Mouse (Mus musculus) ES-E14 (cell line): ENCODE data around the gene Setd1a. TPM values are rescaled to one million over a fixed set of nuclear protein-coding genes. Genes with fewer than 3 reads are reported as not detected.

Experiments used
- DNase-seq: peaks from one replicate; pipeline ENCODE4 v3.0.0-alpha.2; 2013; ENCODE audit warnings: low read depth, low spot score
- H3K27ac ChIP-seq: 2 replicates; pipeline ENCODE4 v1.5.1; 2012; ENCODE audit warnings: low read depth, mild to moderate bottlenecking, low read length, moderate library complexity, mixed read lengths; ENCODE audit not compliant: poor library complexity, insufficient read depth, severe bottlenecking
- H3K36me3 ChIP-seq: 2 replicates; pipeline ENCODE4 v1.6.1; 2012; ENCODE audit warnings: mild to moderate bottlenecking, low read length, moderate library complexity, mixed read lengths; ENCODE audit not compliant: control insufficient read depth, poor library complexity, insufficient read depth, severe bottlenecking
- H3K4me1 ChIP-seq, 2 experiments: fragments of 150-350 bp in 1 of 2; sonication (generic) in 1 of 2; 2 replicates each; pipeline ENCODE4 v1.6.1; 2012; ENCODE audit warnings: low read length in 2 of 2, mild to moderate bottlenecking in 1 of 2, mixed read lengths in 1 of 2; ENCODE audit not compliant: control insufficient read depth in 2 of 2, insufficient read depth in 2 of 2, poor library complexity in 1 of 2
- H3K4me3 ChIP-seq, 2 experiments: fragments of 150-350 bp in 1 of 2; sonication (generic) in 1 of 2; 2 replicates each; pipeline ENCODE4 v1.5.1; 2012; ENCODE audit warnings: low read length in 2 of 2, low read depth in 1 of 2, mild to moderate bottlenecking in 1 of 2, mixed read lengths in 1 of 2; ENCODE audit not compliant: insufficient read depth in 1 of 2, poor library complexity in 1 of 2, severe bottlenecking in 1 of 2
- H3K9ac ChIP-seq: 2 replicates; pipeline ENCODE4 v1.6.1; 2012; ENCODE audit warnings: low read depth, mild to moderate bottlenecking, low read length, mixed read lengths; ENCODE audit not compliant: poor library complexity, insufficient read depth, severe bottlenecking
- H3K9me3 ChIP-seq: fragments of 150-350 bp; sonication (generic); 2 replicates; pipeline ENCODE4 v1.6.1; 2012; ENCODE audit warnings: low read depth, mild to moderate bottlenecking, low read length; ENCODE audit not compliant: control insufficient read depth, insufficient read depth
- CHD2 ChIP-seq: IDR thresholded peaks from 2 replicates; pipeline ENCODE4 v1.6.1; 2014; ENCODE audit warnings: mild to moderate bottlenecking, low read depth, low read length, inconsistent platforms
- HCFC1 ChIP-seq: IDR thresholded peaks from 2 replicates; pipeline ENCODE4 v1.6.1; 2012; ENCODE audit warnings: low read length, inconsistent platforms, borderline replicate concordance; ENCODE audit not compliant: insufficient read depth
- MAFK ChIP-seq: IDR thresholded peaks from 2 replicates; pipeline ENCODE4 v1.6.1; 2014; ENCODE audit warnings: mild to moderate bottlenecking, low read depth, low read length, inconsistent platforms; ENCODE audit not compliant: insufficient read depth
- ZC3H11A ChIP-seq: IDR thresholded peaks from 2 replicates; pipeline ENCODE4 v1.6.1; 2012; ENCODE audit warnings: low read depth, mild to moderate bottlenecking, inconsistent platforms, low read length, borderline replicate concordance
- ZNF384 ChIP-seq: IDR thresholded peaks from 2 replicates; pipeline ENCODE4 v1.6.1; 2012; ENCODE audit warnings: low read depth, low read length, inconsistent platforms
- in situ Hi-C, 2 experiments: fragments of 600-800 bp; cut with MboI; formaldehyde crosslinking; loops; one replicate each; pipeline ENCODE4 v1.15.1; 2025; ENCODE audit warnings: low sequenced_read_pairs in 2 of 2, inconsistent platforms in 1 of 2; ENCODE audit not compliant: unreplicated experiment in 2 of 2
- total RNA-seq: library from RNA; depleted of rRNA; stranded (reverse); fragments of 300-350 nt; gene quantifications from 2 replicates; pipeline ENCODE4 v1.2.3, GENCODE M21; 2012

Setd1a gene
- total RNA-seq, 1 experiment: 22.6 TPM

DNA sequence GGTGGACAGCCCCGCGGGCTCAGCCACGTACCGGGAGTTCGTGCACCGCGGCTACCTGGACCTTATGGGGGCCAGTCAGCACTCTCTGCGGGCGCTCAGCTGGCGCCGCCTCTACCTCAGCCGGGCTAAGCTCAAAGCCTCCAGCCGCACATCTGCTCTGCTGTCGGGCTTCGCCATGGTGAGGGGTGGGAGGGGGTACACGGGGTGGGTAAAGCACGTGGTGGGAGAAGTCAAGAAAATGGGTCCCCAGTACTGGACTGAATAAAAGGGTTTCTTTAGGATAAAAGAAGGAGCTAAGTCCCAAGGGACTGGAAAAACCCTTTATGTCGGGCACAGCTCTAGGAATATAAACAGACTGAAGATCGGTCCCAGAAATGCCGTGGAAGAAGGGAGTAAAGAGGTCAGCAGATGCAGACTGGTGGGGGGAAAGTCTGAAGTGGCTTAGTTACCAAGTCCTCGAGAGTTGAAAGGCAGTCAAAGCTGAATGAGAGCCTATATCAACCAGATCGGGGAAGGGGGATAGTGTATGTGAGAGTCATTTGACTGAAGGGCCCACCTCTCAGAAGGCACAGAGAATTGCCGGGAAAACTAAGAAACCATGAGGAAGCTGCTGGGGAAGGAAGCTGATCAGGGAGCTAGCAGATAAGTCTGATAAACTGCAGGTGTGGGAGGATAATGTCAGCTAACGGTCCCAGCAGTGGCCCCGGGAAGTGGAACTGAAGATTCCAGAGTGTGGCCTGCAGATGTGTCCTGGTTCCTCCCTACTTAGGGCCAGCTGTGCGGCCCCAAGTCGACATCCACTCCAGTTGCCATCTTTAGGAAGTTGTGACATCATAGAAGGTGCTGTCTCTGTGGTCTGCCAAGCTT lies 6.2 kb upstream of the Setd1a start:
- Histone ChIP-seq H3K4me1 (peaks cover 0 to 17% of the 10 kb centered on the region in 2 experiments; a peak in 2 of 4 replicates), H3K9ac (peak overlapping the region; percentile 95), H3K4me3 (peak overlapping the region; percentile 81 to 96), H3K9me3 (no peaks in the 10 kb centered on the region), H3K36me3 (peaks cover 25% of the 10 kb centered on the region), H3K27ac (peak overlapping the region; percentile 91)
- no peak for DNase-seq
- TF ChIP-seq ZC3H11A (no peak), ZNF384 (no peak), HCFC1 (no peak), MAFK (no peak), CHD2 (no peak)
- in situ Hi-C loops: no loop called here

GRCm38 (mm10) chr7:127771262-127771661 lies 5.2 kb upstream of the Setd1a start:
- DNase-seq: no peak
- Histone ChIP-seq H3K36me3 (peaks cover 19% of the 10 kb centered on the region), H3K4me3 (peak overlapping the region; percentile 81 to 96; a peak in 1 of 4 replicates), H3K9me3 (no peaks in the 10 kb centered on the region), H3K4me1 (peaks cover 0 to 17% of the 10 kb centered on the region in 2 experiments; a peak in 2 of 4 replicates), H3K9ac (peak overlapping the region; percentile 95; the same call in 1 of the 2 replicates), H3K27ac (no peak overlapping the region)
- in situ Hi-C loops: no loop called here
- TF ChIP-seq CHD2 (no peak), MAFK (no peak), ZNF384 (no peak), HCFC1 (no peak), ZC3H11A (no peak)

GRCm38 (mm10) chr7:127772080-127772479 lies 4.4 kb upstream of the Setd1a start:
- Histone ChIP-seq H3K4me1 (peaks cover 0 to 14% of the 10 kb centered on the region in 2 experiments; a peak in 2 of 4 replicates), H3K9me3 (no peaks in the 10 kb centered on the region)
- in situ Hi-C loops: no loop called here

GRCm38 (mm10) chr7:127772557-127772956 lies 3.9 kb upstream of the Setd1a start:
- TF ChIP-seq CHD2: no peak
- Histone ChIP-seq H3K9me3 (no peaks in the 10 kb centered on the region), H3K36me3 (peaks cover 16% of the 10 kb centered on the region), H3K4me1 (peaks cover 0 to 11% of the 10 kb centered on the region in 2 experiments; a peak in 2 of 4 replicates), H3K27ac (no peak overlapping the region), H3K4me3 (no peak overlapping the region), H3K9ac (no peak overlapping the region)
- in situ Hi-C loops: no loop called here
- no peak for DNase-seq

More at GRCm38 (mm10) chr7:127772080-127772479, 4.4 kb upstream of the Setd1a start:
- no peak for TF ChIP-seq MAFK
- TF ChIP-seq ZC3H11A: no peak
- TF ChIP-seq CHD2: no peak
- TF ChIP-seq HCFC1: no peak
- no peak for TF ChIP-seq ZNF384
- Histone ChIP-seq H3K36me3 (peaks cover 19% of the 10 kb centered on the region), H3K4me3 (no peak overlapping the region), H3K9ac (no peak overlapping the region), H3K27ac (no peak overlapping the region)
- no peak for DNase-seq
